Mouse (Mus musculus) hindbrain, embryonic 10.5 days (tissue): Measurements from ENCODE around the gene Sdc1. TPM values are rescaled to one million over a fixed set of nuclear protein-coding genes. Genes with fewer than 3 reads are reported as not detected.

Source experiments
- DNase-seq: peaks from one replicate; pipeline ENCODE4 v3.0.0-alpha.2; 2017; ENCODE audit warnings: low spot score
- H3K27ac ChIP-seq: fragments of 300-500 bp; sonication (generic); 2 replicates; pipeline ENCODE4 v1.5.1; 2016; ENCODE audit warnings: mild to moderate bottlenecking, moderate library complexity
- H3K27me3 ChIP-seq: fragments of 300-500 bp; sonication (generic); 2 replicates; pipeline ENCODE4 v1.6.1; 2016; ENCODE audit warnings: mild to moderate bottlenecking; ENCODE audit not compliant: poor library complexity, insufficient read depth, severe bottlenecking
- H3K36me3 ChIP-seq: fragments of 300-500 bp; sonication (generic); 2 replicates; pipeline ENCODE4 v1.6.1; 2016; ENCODE audit warnings: mild to moderate bottlenecking, moderate library complexity
- H3K4me1 ChIP-seq: fragments of 300-500 bp; sonication (generic); replicated peaks from 2 replicates; pipeline ENCODE4 v1.6.1; 2016; ENCODE audit warnings: mild to moderate bottlenecking
- H3K4me3 ChIP-seq: fragments of 300-500 bp; sonication (generic); 2 replicates; pipeline ENCODE4 v1.5.1; 2016; ENCODE audit warnings: mild to moderate bottlenecking, moderate library complexity
- H3K9me3 ChIP-seq: fragments of 300-500 bp; sonication (generic); 2 replicates; pipeline ENCODE4 v1.6.1; 2016; ENCODE audit warnings: mild to moderate bottlenecking, moderate library complexity
- WGBS: fragments of 180-500 bp; shearing (Covaris S2); methylation state at CpG from one replicate; pipeline ENCODE4 v1.1.7; 2016; 5-methylcytosine and 5-hydroxymethylcytosine counted together
- polyA plus RNA-seq: library from polyadenylated mRNA; unstranded; fragments of >200 nt; fragmentation: Nextera tagmentation; extraction: Ambion mirVana; gene quantifications from 2 replicates; pipeline ENCODE4 v1.2.1, GENCODE M21; 2016

Sdc1 gene
- polyA plus RNA-seq, result 92.2 and 117 TPM in 2 replicates

DNA sequence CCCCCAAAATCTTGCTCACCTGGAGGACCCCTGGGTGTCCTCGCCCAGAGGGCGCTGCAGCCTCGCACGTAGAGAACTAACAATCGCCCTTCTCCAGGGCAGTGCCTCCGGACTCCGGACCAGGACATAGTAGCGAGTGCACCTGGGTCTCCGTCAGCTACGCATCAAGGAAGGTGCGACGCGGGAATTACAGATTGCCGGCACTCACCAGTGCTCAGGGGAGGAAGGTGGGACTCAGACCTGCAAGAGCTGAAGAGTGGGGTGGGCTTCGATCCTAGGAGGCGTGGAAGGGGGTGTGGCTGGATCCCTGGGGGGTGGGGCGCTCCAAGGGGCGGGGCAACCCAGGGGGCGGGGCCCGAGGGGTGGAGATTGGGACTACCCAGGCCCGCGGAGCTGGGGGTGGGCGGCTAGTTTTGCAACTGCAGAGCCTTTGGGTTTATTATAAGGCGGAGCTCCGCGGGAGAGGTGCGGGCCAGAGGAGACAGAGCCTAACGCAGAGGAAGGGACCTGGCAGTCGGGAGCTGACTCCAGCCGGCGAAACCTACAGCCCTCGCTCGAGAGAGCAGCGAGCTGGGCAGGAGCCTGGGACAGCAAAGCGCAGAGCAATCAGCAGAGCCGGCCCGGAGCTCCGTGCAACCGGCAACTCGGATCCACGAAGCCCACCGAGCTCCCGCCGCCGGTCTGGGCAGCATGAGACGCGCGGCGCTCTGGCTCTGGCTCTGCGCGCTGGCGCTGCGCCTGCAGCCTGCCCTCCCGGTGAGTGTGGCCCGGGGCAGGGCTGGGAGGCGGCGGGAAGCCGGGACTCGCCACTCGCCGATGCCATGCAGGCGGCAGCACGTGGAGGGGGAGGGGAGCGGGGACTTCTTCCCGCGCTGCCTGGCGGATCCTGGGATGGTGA, at the start of gene Sdc1:
Gene Sdc1, plus strand, starts transcription at position 378 of the 898 bp plus-strand sequence.
- Histone ChIP-seq H3K9me3 (no peaks in the 10 kb centered on the region), H3K36me3 (no peaks in the 10 kb centered on the region), H3K27me3 (no peaks in the 10 kb centered on the region), H3K4me1 (peaks cover 29% of the 10 kb centered on the region), H3K4me3 (peak within 1 kb of the TSS; percentile 81), H3K27ac (peak within 1 kb of the TSS; percentile 92)
- DNase-seq, result peak; percentile 93
- WGBS, result under 1% methylated on average over 65 of the region's 67 CpGs

DNA sequence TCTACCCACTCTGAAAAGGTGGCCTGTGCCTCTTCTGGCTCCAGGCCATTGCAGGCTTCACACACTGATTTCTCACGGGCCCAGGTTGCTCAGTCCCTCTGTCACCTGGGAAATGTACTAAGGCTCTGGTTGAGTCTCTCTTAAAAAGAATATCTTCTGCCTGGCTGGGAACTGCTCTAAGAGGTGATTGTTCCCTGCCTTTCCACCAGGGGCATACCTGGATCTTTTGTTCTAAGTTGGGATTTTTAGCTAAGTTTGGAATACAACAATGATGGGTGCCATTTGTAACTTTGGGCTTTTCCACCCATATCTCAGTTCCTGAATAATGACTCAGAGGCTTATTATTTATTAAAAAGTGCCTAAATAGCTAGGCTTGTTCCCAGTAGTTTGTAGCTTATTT, 44.2 kb upstream of the Sdc1 start:
- peaks cover 98% of the 10 kb centered on the region for H3K36me3 ChIP-seq
- no peaks in the 10 kb centered on the region for H3K4me1 ChIP-seq
- no peaks in the 10 kb centered on the region for H3K27me3 ChIP-seq
- H3K27ac ChIP-seq, result no peak overlapping the region
- H3K9me3 ChIP-seq, result no peaks in the 10 kb centered on the region
- WGBS, result 67% methylated on average over 1 of the region's 1 CpGs
- DNase-seq, result no peak
- H3K4me3 ChIP-seq, result no peak overlapping the region

DNA sequence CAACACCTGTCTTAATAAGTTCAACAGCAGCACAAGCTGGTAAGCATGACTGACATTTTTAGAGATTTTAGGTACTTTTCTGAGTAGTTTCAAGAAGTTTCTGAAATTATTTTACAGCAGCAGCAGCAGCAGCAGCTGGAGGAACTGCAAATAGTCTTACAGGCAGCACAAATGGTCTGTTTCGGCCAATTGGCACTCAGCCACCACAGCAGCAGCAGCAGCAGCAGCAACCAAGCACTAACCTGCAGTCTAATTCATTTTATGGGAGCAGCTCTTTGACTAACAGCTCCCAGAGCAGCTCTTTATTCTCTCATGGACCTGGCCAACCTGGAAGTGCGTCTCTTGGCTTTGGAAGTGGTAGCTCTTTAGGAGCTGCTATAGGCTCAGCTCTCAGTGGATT, 42.4 kb upstream of the Sdc1 start:
- WGBS, result 93% methylated on average over 2 of the region's 2 CpGs
- Histone ChIP-seq H3K27ac (no peak overlapping the region), H3K4me1 (no peaks in the 10 kb centered on the region), H3K4me3 (no peak overlapping the region), H3K9me3 (no peaks in the 10 kb centered on the region), H3K36me3 (peaks cover 95% of the 10 kb centered on the region), H3K27me3 (no peaks in the 10 kb centered on the region)
- DNase-seq, result no peak

DNA sequence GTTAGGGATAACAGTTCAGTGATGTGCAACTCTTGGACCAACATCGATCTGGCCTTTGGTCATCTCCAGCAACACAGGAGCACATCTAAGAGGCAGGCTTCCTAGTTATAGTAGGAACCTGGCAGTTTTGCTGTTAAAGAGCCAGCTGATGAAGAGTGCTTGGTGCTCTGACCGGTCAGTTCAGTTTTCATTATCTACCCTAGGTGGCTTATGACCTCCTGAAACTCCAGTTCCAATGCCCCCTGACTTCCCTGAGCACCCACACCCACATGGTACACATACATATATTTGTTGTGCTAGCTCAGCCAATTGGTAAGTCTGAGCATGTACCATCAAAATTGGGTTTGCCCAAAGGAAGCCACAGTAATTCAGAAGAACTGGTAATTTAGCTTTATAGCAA, 17.5 kb upstream of the Sdc1 start:
- Histone ChIP-seq H3K36me3 (peaks cover 94% of the 10 kb centered on the region), H3K4me3 (no peak overlapping the region), H3K27me3 (no peaks in the 10 kb centered on the region), H3K27ac (no peak overlapping the region), H3K9me3 (peaks cover 15% of the 10 kb centered on the region), H3K4me1 (no peaks in the 10 kb centered on the region)
- no peak for DNase-seq
- WGBS, result 96% methylated on average over 2 of the region's 2 CpGs

DNA sequence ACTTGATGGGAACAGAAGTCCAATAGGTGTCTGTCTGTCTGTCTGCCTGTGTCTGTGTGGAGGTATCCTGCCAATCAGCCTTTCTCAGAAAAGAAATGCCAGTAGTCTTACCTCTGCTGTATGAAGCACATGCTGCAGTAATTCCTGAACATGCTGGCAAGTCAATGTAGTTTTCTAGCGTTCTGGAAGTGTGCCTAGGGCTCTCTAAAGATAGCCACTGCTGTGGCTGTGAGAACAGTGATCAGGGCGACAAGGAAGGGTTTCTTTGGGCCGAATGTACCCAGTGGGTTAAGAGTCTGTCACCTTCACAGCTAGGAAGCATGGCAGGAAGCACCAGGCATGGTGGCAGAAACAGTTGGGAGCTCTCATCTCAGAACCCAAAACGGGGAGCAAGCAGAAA, 17.0 kb upstream of the Sdc1 start:
- peaks cover 15% of the 10 kb centered on the region for H3K9me3 ChIP-seq
- no peak overlapping the region for H3K27ac ChIP-seq
- DNase-seq, result no peak
- WGBS, result 90% methylated on average over 4 of the region's 4 CpGs
- peaks cover 89% of the 10 kb centered on the region for H3K36me3 ChIP-seq
- H3K4me1 ChIP-seq, result no peaks in the 10 kb centered on the region
- no peak overlapping the region for H3K4me3 ChIP-seq
- no peaks in the 10 kb centered on the region for H3K27me3 ChIP-seq

DNA sequence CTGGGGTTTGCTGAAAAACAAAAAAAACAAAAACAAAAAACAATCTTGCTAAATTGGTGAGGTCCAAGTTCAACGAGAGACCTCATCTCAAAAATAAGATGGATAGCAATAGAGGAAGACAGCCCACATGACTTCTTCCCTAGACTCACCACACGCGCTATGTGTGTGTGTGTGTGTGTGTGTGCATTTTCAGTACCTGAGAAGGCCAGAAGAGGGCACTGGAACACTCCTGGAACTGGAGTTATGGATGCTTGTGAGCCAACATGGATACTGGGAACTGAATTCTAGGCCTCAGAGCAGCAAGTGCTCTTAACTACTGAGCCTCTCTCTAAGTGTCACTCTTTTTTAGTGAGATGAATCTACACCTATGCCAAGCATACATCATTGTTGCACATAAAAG, 13.1 kb upstream of the Sdc1 start:
- DNase-seq, result peak; percentile 2
- Histone ChIP-seq H3K27ac (no peak overlapping the region), H3K27me3 (no peaks in the 10 kb centered on the region), H3K4me3 (no peak overlapping the region), H3K9me3 (peaks cover 15% of the 10 kb centered on the region), H3K4me1 (no peaks in the 10 kb centered on the region), H3K36me3 (peaks cover 52% of the 10 kb centered on the region)
- 95% methylated on average over 3 of the region's 3 CpGs for WGBS

DNA sequence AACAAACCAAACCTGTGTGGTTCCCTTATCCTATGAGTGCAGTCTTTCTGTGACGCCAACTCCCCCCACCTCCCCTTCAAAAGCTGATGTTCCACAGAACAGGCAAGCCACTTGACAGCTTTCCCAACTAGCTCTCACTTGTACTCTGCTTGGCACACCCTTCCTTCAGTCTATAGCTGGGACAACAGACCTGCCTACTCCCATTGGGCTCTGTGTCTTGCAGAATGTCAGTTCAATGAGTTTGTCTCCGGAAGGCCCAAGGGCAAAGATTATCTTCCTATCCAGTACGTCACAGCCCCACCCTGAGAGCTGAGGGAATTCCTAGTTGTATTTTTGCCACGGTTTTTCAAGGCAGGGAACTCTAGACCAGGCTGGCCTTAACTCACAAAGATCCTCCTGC, 12.0 kb upstream of the Sdc1 start:
- Histone ChIP-seq H3K27ac (no peak overlapping the region), H3K36me3 (peaks cover 41% of the 10 kb centered on the region), H3K4me1 (no peaks in the 10 kb centered on the region), H3K9me3 (peaks cover 15% of the 10 kb centered on the region), H3K4me3 (no peak overlapping the region), H3K27me3 (no peaks in the 10 kb centered on the region)
- DNase-seq, result no peak
- WGBS, result 85% methylated on average over 4 of the region's 4 CpGs

DNA sequence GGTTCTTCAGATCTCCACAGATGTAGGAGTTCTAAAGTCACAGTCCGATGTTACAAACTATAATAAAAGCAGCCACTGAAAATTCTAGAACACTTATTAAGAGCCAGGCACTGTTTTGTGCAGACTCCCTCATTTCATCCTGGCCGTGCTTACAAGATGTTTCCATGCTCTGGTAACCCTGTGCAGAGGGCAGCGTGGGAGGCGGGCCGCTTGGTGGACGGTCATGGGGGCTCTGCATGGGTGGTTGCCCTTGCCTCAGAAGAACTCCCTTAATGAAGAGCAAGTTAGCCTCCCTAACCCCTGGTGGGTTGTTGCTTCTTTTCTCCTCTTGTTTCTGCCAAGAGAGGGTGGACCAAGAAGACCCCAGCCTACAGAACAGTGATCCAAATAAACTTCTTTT, 11.3 kb upstream of the Sdc1 start:
- DNase-seq, result peak; percentile 1
- no peak overlapping the region for H3K4me3 ChIP-seq
- H3K27me3 ChIP-seq, result no peaks in the 10 kb centered on the region
- H3K27ac ChIP-seq, result no peak overlapping the region
- H3K36me3 ChIP-seq, result peaks cover 34% of the 10 kb centered on the region
- WGBS, result 72% methylated on average over 6 of the region's 6 CpGs
- no peaks in the 10 kb centered on the region for H3K4me1 ChIP-seq
- H3K9me3 ChIP-seq, result peaks cover 15% of the 10 kb centered on the region

DNA sequence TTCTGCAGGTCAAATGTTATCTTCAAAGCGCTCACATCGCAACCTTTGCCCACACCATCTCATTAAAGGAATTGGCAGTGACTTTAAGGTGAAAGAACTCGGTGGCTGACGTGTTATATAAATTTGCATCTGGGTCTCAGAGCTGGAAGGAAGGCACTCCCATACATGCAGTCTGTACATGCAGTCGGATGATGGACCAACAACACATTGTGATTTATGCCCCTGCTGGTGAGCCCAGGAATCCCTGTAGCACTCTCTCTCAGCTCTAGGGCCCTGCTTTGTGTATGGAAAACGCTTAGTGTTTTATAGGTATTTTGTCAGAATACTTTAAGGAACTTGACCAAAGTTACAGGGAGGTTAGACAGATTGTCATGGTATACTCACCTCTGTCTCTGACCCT, 10.6 kb upstream of the Sdc1 start:
- Histone ChIP-seq H3K27me3 (no peaks in the 10 kb centered on the region), H3K9me3 (peaks cover 15% of the 10 kb centered on the region), H3K27ac (no peak overlapping the region), H3K36me3 (peaks cover 27% of the 10 kb centered on the region), H3K4me1 (no peaks in the 10 kb centered on the region), H3K4me3 (no peak overlapping the region)
- no peak for DNase-seq
- WGBS, result 87% methylated on average over 6 of the region's 6 CpGs

DNA sequence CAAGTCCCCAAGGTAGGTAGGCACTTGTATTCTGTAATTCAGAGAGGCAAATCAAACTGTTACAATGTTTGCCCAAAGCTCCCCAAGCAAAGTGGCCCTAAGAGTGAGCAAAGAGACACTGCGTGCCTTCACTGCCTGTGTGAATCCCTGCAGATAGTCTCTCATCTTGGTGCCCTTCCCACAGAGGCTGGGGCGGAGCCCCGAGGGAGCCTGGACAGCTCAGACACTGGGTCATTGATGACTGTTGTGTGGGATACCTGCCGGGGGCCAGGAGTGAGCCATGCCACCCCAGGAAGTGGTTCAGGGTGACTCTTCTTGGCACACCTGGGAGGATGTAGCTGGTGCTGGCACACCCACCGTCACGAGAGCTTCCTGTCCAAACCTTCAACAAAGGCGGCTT, 10.1 kb upstream of the Sdc1 start:
- H3K4me3 ChIP-seq, result no peak overlapping the region
- H3K4me1 ChIP-seq, result no peaks in the 10 kb centered on the region
- H3K36me3 ChIP-seq, result peaks cover 22% of the 10 kb centered on the region
- H3K27ac ChIP-seq, result no peak overlapping the region
- H3K27me3 ChIP-seq, result no peaks in the 10 kb centered on the region
- 80% methylated on average over 7 of the region's 7 CpGs for WGBS
- no peak for DNase-seq
- H3K9me3 ChIP-seq, result peaks cover 15% of the 10 kb centered on the region

DNA sequence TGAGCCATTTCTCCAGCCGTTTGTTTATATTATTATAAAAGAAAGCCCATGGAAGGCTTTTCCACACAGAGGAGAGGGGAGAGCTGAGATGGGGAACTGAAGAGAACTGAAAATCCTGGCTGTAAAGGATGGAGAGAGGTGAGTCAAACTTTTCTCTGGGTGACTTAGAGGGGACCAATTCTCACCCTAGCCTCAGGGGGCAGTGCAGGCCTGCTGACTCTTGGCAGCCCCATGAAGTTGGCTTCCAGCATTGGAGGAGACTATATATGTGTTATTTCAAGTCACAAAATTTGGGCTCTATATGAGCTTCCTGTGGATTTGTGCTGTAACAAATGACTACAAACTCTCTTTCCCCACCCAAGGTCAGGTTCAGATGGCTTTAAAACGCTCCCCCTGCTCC, 8.5 kb upstream of the Sdc1 start:
- peaks cover 5% of the 10 kb centered on the region; the same call in 1 of the 2 replicates for H3K9me3 ChIP-seq
- no peak overlapping the region for H3K27ac ChIP-seq
- peaks cover 6% of the 10 kb centered on the region for H3K36me3 ChIP-seq
- H3K27me3 ChIP-seq, result no peaks in the 10 kb centered on the region
- no peaks in the 10 kb centered on the region for H3K4me1 ChIP-seq
- no peak overlapping the region for H3K4me3 ChIP-seq
- peak; percentile 2 for DNase-seq
- 82% methylated on average over 2 of the region's 2 CpGs for WGBS

DNA sequence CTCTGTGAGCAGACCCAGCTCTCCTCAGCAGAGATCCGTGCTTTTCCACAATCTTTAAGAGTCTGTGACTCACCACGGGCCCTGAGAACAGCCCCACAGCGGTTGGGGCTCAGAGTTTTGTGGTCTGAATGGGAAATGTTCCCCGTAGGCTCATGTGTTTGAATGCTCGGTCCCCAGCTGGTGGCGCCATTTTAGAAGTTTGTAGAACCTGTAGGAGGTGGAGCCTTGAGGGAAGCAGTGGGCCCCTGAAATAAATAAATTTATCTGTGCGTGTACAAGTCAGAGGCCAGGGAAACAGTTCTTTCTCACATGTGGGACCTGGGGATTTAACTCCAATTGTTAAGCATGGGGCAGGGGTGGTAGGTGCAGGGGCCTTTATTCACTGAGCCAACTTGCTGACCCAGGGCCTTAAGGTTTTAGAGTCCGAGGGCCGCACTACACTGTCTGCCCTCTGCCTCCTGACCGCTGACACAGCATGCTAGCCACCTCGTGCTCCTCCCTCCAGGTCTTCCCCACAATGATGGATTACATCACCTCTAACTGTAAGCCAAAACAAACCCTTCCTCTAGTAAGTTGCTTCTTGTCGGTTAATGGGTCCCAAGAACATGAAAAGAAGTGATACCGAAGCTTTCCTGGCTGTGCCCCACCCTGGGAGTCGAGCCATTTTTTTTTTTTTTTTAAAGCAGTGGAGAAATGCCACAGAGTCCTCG, 6.7 kb upstream of the Sdc1 start:
- 83% methylated on average over 15 of the region's 15 CpGs for WGBS

DNA sequence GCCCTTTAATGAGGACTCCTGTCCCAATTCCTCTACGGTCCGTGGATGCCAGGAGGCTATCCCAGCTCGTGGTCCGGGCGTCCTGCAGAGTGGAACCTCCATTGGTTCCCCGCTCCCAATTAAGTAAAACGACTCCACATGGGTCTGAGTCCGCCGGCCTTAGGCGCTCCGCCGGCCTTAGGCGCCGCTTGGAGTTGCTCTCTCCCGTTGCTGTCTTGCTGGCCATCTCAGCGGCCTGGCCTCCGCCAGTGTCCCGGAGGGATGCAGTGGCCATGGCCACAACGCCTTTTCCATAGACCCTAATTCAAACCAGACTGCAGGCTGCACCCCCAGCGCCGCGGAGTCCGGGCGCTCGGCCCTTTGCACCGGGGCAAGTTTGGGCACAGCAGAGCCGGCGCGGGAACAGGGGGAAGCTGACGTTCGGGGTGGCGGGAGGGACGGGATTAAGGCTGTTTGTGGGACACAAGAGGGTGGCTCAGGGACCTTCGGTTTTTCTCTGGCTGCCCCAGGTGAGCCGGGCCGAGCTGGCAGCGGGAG, 789 bp downstream of the Sdc1 start:
- peaks cover 29% of the 10 kb centered on the region for H3K4me1 ChIP-seq
- H3K27ac ChIP-seq, result peak overlapping the region; percentile 92
- H3K9me3 ChIP-seq, result no peaks in the 10 kb centered on the region
- peak; percentile 82 for DNase-seq
- H3K36me3 ChIP-seq, result no peaks in the 10 kb centered on the region
- H3K4me3 ChIP-seq, result peak overlapping the region; percentile 81
- H3K27me3 ChIP-seq, result no peaks in the 10 kb centered on the region
- WGBS, result under 1% methylated on average over 37 of the region's 37 CpGs

More for the DNA sequence above, 6.7 kb upstream of the Sdc1 start:
- DNase-seq, result peak; percentile 2
- Histone ChIP-seq H3K4me3 (no peak overlapping the region), H3K9me3 (no peaks in the 10 kb centered on the region), H3K4me1 (no peaks in the 10 kb centered on the region), H3K36me3 (no peaks in the 10 kb centered on the region), H3K27me3 (no peaks in the 10 kb centered on the region), H3K27ac (no peak overlapping the region)
